Mouse (Mus musculus) CH12.LX (cell line): ENCODE measurements around the gene Tyk2. TPM values are rescaled to one million over a fixed set of nuclear protein-coding genes. Genes with fewer than 3 reads are reported as not detected.

Source experiments
- DNase-seq: peaks from one replicate; pipeline ENCODE4 v3.0.0-alpha.2; 2013; ENCODE audit errors: extremely low read depth
- H3K27ac ChIP-seq: 2 replicates; pipeline ENCODE4 v1.5.1; 2012; ENCODE audit warnings: low read depth, mild to moderate bottlenecking, control low read depth, moderate library complexity; ENCODE audit not compliant: insufficient read depth
- H3K27me3 ChIP-seq: replicated peaks from 2 replicates; pipeline ENCODE3; 2012; ENCODE audit warnings: inconsistent platforms
- H3K36me3 ChIP-seq, 2 experiments: replicated peaks in 1 of 2; 2 replicates each; pipeline versions ENCODE3 to v1.6.1; 2012; ENCODE audit warnings: inconsistent platforms in 1 of 2, low read length in 1 of 2, mild to moderate bottlenecking in 1 of 2, mixed read lengths in 1 of 2, moderate library complexity in 1 of 2; ENCODE audit not compliant: control insufficient read depth in 1 of 2, insufficient read depth in 1 of 2
- H3K4me1 ChIP-seq, 2 experiments: 2 replicates each; pipeline ENCODE4 v1.6.1; 2012; ENCODE audit warnings: inconsistent platforms in 1 of 2, moderate library complexity in 1 of 2; ENCODE audit not compliant: insufficient read depth in 2 of 2, control insufficient read depth in 1 of 2
- H3K4me2 ChIP-seq: 2 replicates; pipeline ENCODE4 v1.6.1; 2012; ENCODE audit warnings: low read depth, mild to moderate bottlenecking, control low read depth; ENCODE audit not compliant: poor library complexity, insufficient read depth, severe bottlenecking
- H3K4me3 ChIP-seq, 3 experiments: fragments of 150-350 bp in 1 of 3; sonication (generic) in 1 of 3; replicated peaks in 1 of 3; 2 replicates each; pipeline versions ENCODE3 to v1.5.1; 2011 to 2012; ENCODE audit warnings: low read depth in 2 of 3, low read length in 2 of 3, mild to moderate bottlenecking in 2 of 3, moderate library complexity in 2 of 3, control low read depth in 1 of 3, improper control_type of control experiment in 1 of 3, inconsistent platforms in 1 of 3, mixed read lengths in 1 of 3; ENCODE audit not compliant: poor library complexity in 1 of 3
- H3K79me2 ChIP-seq: replicated peaks from 2 replicates; pipeline ENCODE4 v1.6.1; 2012; ENCODE audit warnings: mild to moderate bottlenecking, moderate library complexity; ENCODE audit not compliant: control insufficient read depth, poor library complexity, insufficient read depth, severe bottlenecking; ENCODE audit errors: extremely low read depth
- H3K9ac ChIP-seq: 2 replicates; pipeline ENCODE4 v1.6.1; 2012; ENCODE audit warnings: low read depth, mild to moderate bottlenecking, control low read depth, moderate library complexity; ENCODE audit not compliant: insufficient read depth
- H3K9me3 ChIP-seq: replicated peaks from 2 replicates; pipeline ENCODE3; 2012; ENCODE audit warnings: low read length, inconsistent platforms, mixed read lengths
- BHLHE40 ChIP-seq: IDR thresholded peaks from 2 replicates; pipeline ENCODE4 v1.6.1; 2011; ENCODE audit warnings: mild to moderate bottlenecking, low read depth, low read length, improper control_type of control experiment
- CHD1 ChIP-seq: IDR thresholded peaks from 2 replicates; pipeline ENCODE4 v1.6.1; 2012; ENCODE audit warnings: low read depth, low read length, improper control_type of control experiment, inconsistent platforms
- CHD2 ChIP-seq: IDR thresholded peaks from 2 replicates; pipeline ENCODE4 v1.6.1; 2011; ENCODE audit warnings: low read length, improper control_type of control experiment
- CTCF ChIP-seq, 2 experiments: IDR thresholded peaks in 1 of 2; conservative IDR thresholded peaks in 1 of 2; 2 replicates each; pipeline ENCODE4 v1.5.1; 2011 to 2012; ENCODE audit warnings: low read depth in 2 of 2, low read length in 2 of 2, improper control_type of control experiment in 1 of 2, inconsistent platforms in 1 of 2, mild to moderate bottlenecking in 1 of 2, moderate library complexity in 1 of 2
- E2F4 ChIP-seq: IDR thresholded peaks from 2 replicates; pipeline ENCODE4 v1.6.1; 2011; ENCODE audit warnings: low read depth, low read length, improper control_type of control experiment; ENCODE audit not compliant: insufficient replicate concordance
- ELF1 ChIP-seq: IDR thresholded peaks from 2 replicates; pipeline ENCODE4 v1.6.1; 2014; ENCODE audit warnings: low read depth, mild to moderate bottlenecking, inconsistent platforms, low read length, improper control_type of control experiment
- EP300 ChIP-seq: IDR thresholded peaks from 2 replicates; pipeline ENCODE4 v1.6.1; 2011; ENCODE audit warnings: low read length, improper control_type of control experiment
- ETS1 ChIP-seq: conservative IDR thresholded peaks from 2 replicates; pipeline ENCODE4 v1.6.1; 2012; ENCODE audit warnings: low read depth, mild to moderate bottlenecking, inconsistent platforms, low read length, improper control_type of control experiment, moderate library complexity
- GABPA ChIP-seq: IDR thresholded peaks from 2 replicates; pipeline ENCODE4 v1.6.1; 2012; ENCODE audit warnings: low read depth, low read length, improper control_type of control experiment, inconsistent platforms; ENCODE audit not compliant: insufficient replicate concordance
- HCFC1 ChIP-seq: IDR thresholded peaks from 2 replicates; pipeline ENCODE4 v1.6.1; 2012; ENCODE audit warnings: low read depth, mild to moderate bottlenecking, inconsistent platforms, low read length, improper control_type of control experiment
- IRF4 ChIP-seq: IDR thresholded peaks from 2 replicates; pipeline ENCODE4 v1.6.1; 2014; ENCODE audit warnings: low read depth, mild to moderate bottlenecking, inconsistent platforms, low read length, improper control_type of control experiment
- JUN ChIP-seq: IDR thresholded peaks from 2 replicates; pipeline ENCODE4 v1.6.1; 2011; ENCODE audit warnings: low read depth, mild to moderate bottlenecking, low read length, improper control_type of control experiment, moderate library complexity; ENCODE audit not compliant: insufficient read depth
- JUND ChIP-seq: conservative IDR thresholded peaks from 2 replicates; pipeline ENCODE4 v1.6.1; 2011; ENCODE audit warnings: low read depth, low read length, improper control_type of control experiment
- KAT2A ChIP-seq: IDR thresholded peaks from 2 replicates; pipeline ENCODE4 v1.6.1; 2012; ENCODE audit warnings: low read length, improper control_type of control experiment, inconsistent platforms; ENCODE audit not compliant: insufficient replicate concordance
- MAFK ChIP-seq: IDR thresholded peaks from 2 replicates; pipeline ENCODE4 v1.6.1; 2011; ENCODE audit warnings: low read length, improper control_type of control experiment; ENCODE audit not compliant: insufficient replicate concordance
- MAX ChIP-seq: IDR thresholded peaks from 2 replicates; pipeline ENCODE4 v1.6.1; 2011; ENCODE audit warnings: low read length, improper control_type of control experiment
- MAZ ChIP-seq: IDR thresholded peaks from 2 replicates; pipeline ENCODE4 v1.6.1; 2012; ENCODE audit warnings: low read depth, mild to moderate bottlenecking, inconsistent platforms, low read length, improper control_type of control experiment, moderate library complexity
- MEF2A ChIP-seq: IDR thresholded peaks from 2 replicates; pipeline ENCODE4 v1.6.1; 2014; ENCODE audit warnings: low read depth, mild to moderate bottlenecking, inconsistent platforms, low read length, improper control_type of control experiment, borderline replicate concordance
- MXI1 ChIP-seq: IDR thresholded peaks from 2 replicates; pipeline ENCODE4 v1.6.1; 2011; ENCODE audit warnings: mild to moderate bottlenecking, low read depth, low read length, improper control_type of control experiment
- MYC ChIP-seq: IDR thresholded peaks from 2 replicates; pipeline ENCODE4 v1.6.1; 2011; ENCODE audit warnings: low read depth, mild to moderate bottlenecking, improper control_type of control experiment, low read length
- NELFE ChIP-seq: IDR thresholded peaks from 2 replicates; pipeline ENCODE4 v1.6.1; 2011; ENCODE audit warnings: low read depth, low read length, improper control_type of control experiment
- NRF1 ChIP-seq: IDR thresholded peaks from 2 replicates; pipeline ENCODE4 v1.6.1; 2014; ENCODE audit warnings: low read depth, mild to moderate bottlenecking, inconsistent platforms, low read length, improper control_type of control experiment, moderate library complexity
- PAX5 ChIP-seq: IDR thresholded peaks from 2 replicates; pipeline ENCODE4 v1.6.1; 2012; ENCODE audit warnings: low read length, inconsistent platforms, mixed read lengths
- POLR2A ChIP-seq: IDR thresholded peaks from 2 replicates; pipeline ENCODE4 v1.6.1; 2011; ENCODE audit warnings: low read depth, mild to moderate bottlenecking, improper control_type of control experiment, low read length
- POLR2AphosphoS2 ChIP-seq: IDR thresholded peaks from 2 replicates; pipeline ENCODE4 v1.6.1; 2011; ENCODE audit warnings: low read depth, low read length, improper control_type of control experiment
- RAD21 ChIP-seq: IDR thresholded peaks from 2 replicates; pipeline ENCODE4 v1.6.1; 2011; ENCODE audit warnings: low read depth, mild to moderate bottlenecking, low read length, improper control_type of control experiment, moderate library complexity
- RCOR1 ChIP-seq: conservative IDR thresholded peaks from 2 replicates; pipeline ENCODE4 v1.6.1; 2012; ENCODE audit warnings: low read depth, mild to moderate bottlenecking, inconsistent platforms, low read length, improper control_type of control experiment
- SIN3A ChIP-seq: IDR thresholded peaks from 2 replicates; pipeline ENCODE4 v1.6.1; 2012; ENCODE audit warnings: low read length, improper control_type of control experiment, inconsistent platforms
- SMC3 ChIP-seq: IDR thresholded peaks from 2 replicates; pipeline ENCODE4 v1.6.1; 2011; ENCODE audit warnings: low read depth, low read length, improper control_type of control experiment
- TBP ChIP-seq: conservative IDR thresholded peaks from 2 replicates; pipeline ENCODE4 v1.6.1; 2011; ENCODE audit warnings: low read depth, low read length, improper control_type of control experiment
- TCF12 ChIP-seq: IDR thresholded peaks from 2 replicates; pipeline ENCODE4 v1.6.1; 2014; ENCODE audit warnings: low read depth, mild to moderate bottlenecking, inconsistent platforms, low read length, improper control_type of control experiment
- UBTF ChIP-seq: IDR thresholded peaks from 2 replicates; pipeline ENCODE4 v1.6.1; 2012; ENCODE audit warnings: low read depth, mild to moderate bottlenecking, inconsistent platforms, low read length, improper control_type of control experiment, moderate library complexity
- USF1 ChIP-seq: IDR thresholded peaks from 2 replicates; pipeline ENCODE4 v1.6.1; 2014; ENCODE audit warnings: low read depth, mild to moderate bottlenecking, inconsistent platforms, low read length, improper control_type of control experiment
- USF2 ChIP-seq: conservative IDR thresholded peaks from 2 replicates; pipeline ENCODE4 v1.6.1; 2011; ENCODE audit warnings: low read depth, low read length, improper control_type of control experiment
- ZC3H11A ChIP-seq: IDR thresholded peaks from 2 replicates; pipeline ENCODE4 v1.6.1; 2012; ENCODE audit warnings: low read depth, mild to moderate bottlenecking, inconsistent platforms, low read length, improper control_type of control experiment
- ZKSCAN1 ChIP-seq: IDR thresholded peaks from 2 replicates; pipeline ENCODE4 v1.6.1; 2012; ENCODE audit warnings: low read depth, inconsistent platforms, low read length, improper control_type of control experiment, borderline replicate concordance
- ZMIZ1 ChIP-seq: IDR thresholded peaks from 2 replicates; pipeline ENCODE4 v1.6.1; 2012; ENCODE audit warnings: low read depth, mild to moderate bottlenecking, inconsistent platforms, low read length, improper control_type of control experiment
- ZNF384 ChIP-seq: IDR thresholded peaks from 2 replicates; pipeline ENCODE4 v1.6.1; 2012; ENCODE audit warnings: low read depth, low read length, improper control_type of control experiment, inconsistent platforms
- dilution Hi-C: fragments of 300-500 bp; cut with MboI; formaldehyde crosslinking; loops from 2 replicates; pipeline ENCODE4 v1.14.3; 2020; ENCODE audit warnings: low sequenced_read_pairs; ENCODE audit not compliant: extremely low pct_unique_long_range_greater_than_20kb, extremely low pct_ligation_motif_present
- in situ Hi-C: fragments of 300-500 bp; cut with MboI; formaldehyde crosslinking; loops from 3 replicates; pipeline ENCODE4 v1.14.3; 2019; ENCODE audit warnings: low sequenced_read_pairs, low pct_ligation_motif_present, low pct_unique_long_range_greater_than_20kb, mixed read lengths
- polyA plus RNA-seq: library from polyadenylated mRNA; unstranded; fragments of >175 nt; gene quantifications from 2 replicates; pipeline ENCODE4 v1.2.1, GENCODE M21; 2012; ENCODE audit warnings: low read depth; ENCODE audit not compliant: insufficient read length
- total RNA-seq, 2 experiments: library from RNA; depleted of rRNA; stranded (reverse); fragments of 300-350 nt in 1 of 2; fragments of >200 nt in 1 of 2; gene quantifications; 2 replicates each; pipeline ENCODE4 v1.2.3; 2012 to 2014

Tyk2 gene
- total and polyA plus RNA-seq, 3 experiments, result 40.6 to 80.0 (median 49.6) TPM

GRCm38 (mm10) chr9:21161209-21161909 is 30.3 kb upstream of the Tyk2 start:
- H3K4me3 ChIP-seq, result peak overlapping the region; percentile 43 to 56 (median 43)
- H3K36me3 ChIP-seq, result peaks cover 0 to 15% of the 10 kb centered on the region in 2 experiments
- DNase-seq, result peak; percentile 90
- dilution Hi-C loops, result no loop called here
- H3K27me3 ChIP-seq, result no peaks in the 10 kb centered on the region
- H3K4me2 ChIP-seq, result peak overlapping the region; percentile 30
- peaks cover 10 to 27% of the 10 kb centered on the region in 2 experiments; a peak in 3 of 4 replicates for H3K4me1 ChIP-seq
- no peak for TF ChIP-seq POLR2AphosphoS2
- peak; percentile 63 for TF ChIP-seq NELFE
- peak; percentile 33 to 82; a peak in 2 of 4 replicates for TF ChIP-seq CTCF (conservative IDR thresholded peaks at IDR 0.05 in 1 of 2, IDR thresholded peaks at IDR 0.05 in 1 of 2; ENCODE audit: low read depth in 2 of 2, low read length in 2 of 2)
- no peak for TF ChIP-seq RCOR1
- TF ChIP-seq ZNF384, result no peak
- peak; percentile 77 for TF ChIP-seq POLR2A
- no peak; the same call in 1 of the 2 replicates for TF ChIP-seq USF1
- TF ChIP-seq MAFK, result no peak
- no peak; the same call in 1 of the 2 replicates for TF ChIP-seq MYC
- TF ChIP-seq E2F4, result no peak
- TF ChIP-seq TBP, result no peak
- TF ChIP-seq ZMIZ1, result peak; percentile 77; the same call in 1 of the 2 replicates
- peak; percentile 70 for TF ChIP-seq ETS1
- TF ChIP-seq UBTF, result 0 out of 2 replicates have a peak, but pooled peaks have one; percentile 67
- no peak for TF ChIP-seq ZC3H11A
- TF ChIP-seq IRF4, result peak; percentile 64; the same call in 1 of the 2 replicates
- no peak for TF ChIP-seq KAT2A
- TF ChIP-seq SIN3A, result peak; percentile 18; the same call in 1 of the 2 replicates
- TF ChIP-seq MAZ, result peak; percentile 81
- TF ChIP-seq ELF1, result peak; percentile 59
- TF ChIP-seq EP300, result no peak; the same call in 1 of the 2 replicates
- TF ChIP-seq MAX, result peak; percentile 92
- TF ChIP-seq JUND, result no peak
- TF ChIP-seq PAX5, result no peak
- TF ChIP-seq JUN, result no peak
- TF ChIP-seq RAD21, result peak; percentile 36
- TF ChIP-seq SMC3, result no peak; the same call in none of the 2 replicates
- peak; percentile 83 for TF ChIP-seq MXI1
- no peak for TF ChIP-seq ZKSCAN1
- TF ChIP-seq TCF12, result peak; percentile 86
- peak; percentile 99 for TF ChIP-seq GABPA
- TF ChIP-seq MEF2A, result peak; percentile 94
- peak; percentile 36; the same call in 1 of the 2 replicates for TF ChIP-seq CHD2
- no peak for TF ChIP-seq CHD1
- TF ChIP-seq HCFC1, result no peak; the same call in 1 of the 2 replicates
- no peak for TF ChIP-seq USF2
- peak; percentile 83 for TF ChIP-seq NRF1
- peak; percentile 84 for TF ChIP-seq BHLHE40
- H3K27ac ChIP-seq, result peak overlapping the region; percentile 61
- no peaks in the 10 kb centered on the region for H3K79me2 ChIP-seq
- in situ Hi-C loops, result no loop called here
- H3K9me3 ChIP-seq, result peaks cover 20% of the 10 kb centered on the region
- H3K9ac ChIP-seq, result peak overlapping the region; percentile 5
